Mouse (Mus musculus): ENCODE data around the gene Psme4. TPM values are rescaled to one million over a fixed set of nuclear protein-coding genes. Genes with fewer than 3 reads are reported as not detected.

The Psme4 gene
- polyA plus RNA-seq, 1 experiment from 2014 or later, result 31.5 TPM

- Histone ChIP-seq H3K27me3 (ENCODE audit: low read depth, poor library complexity, severe bottlenecking) (no peaks in the 10 kb centered on the region), H3K4me3 (no peak overlapping the region), H3K9me3 (replicated peaks) (no peaks in the 10 kb centered on the region), H3K36me3 (peaks cover 75% of the 10 kb centered on the region), H3K27ac (no peak overlapping the region), H3K4me1 (no peaks in the 10 kb centered on the region)
- no peak for DNase-seq (ENCODE audit: low spot score)
Measured at GRCm38 (mm10) chr11:30928079-30928478, 156.6 kb downstream of the Psme4 start.

DNA sequence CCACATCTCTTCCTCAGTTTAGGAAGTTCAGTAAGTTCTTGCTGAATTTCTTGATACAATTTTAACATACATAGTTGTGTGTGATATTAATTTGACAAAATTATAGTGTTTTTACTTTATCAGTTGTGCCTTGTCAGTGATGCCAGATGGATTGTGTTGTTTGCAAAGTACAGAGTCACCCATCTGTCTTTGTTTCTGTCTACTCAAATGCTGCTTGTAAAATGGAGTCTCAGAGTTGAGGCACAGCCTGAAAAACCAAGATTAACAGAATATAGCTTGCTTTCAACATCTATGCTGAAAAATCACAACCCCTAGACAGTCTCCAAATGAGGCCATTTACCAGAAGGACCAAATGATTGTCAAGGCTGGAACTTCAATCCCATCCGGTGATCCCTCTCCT, 157.0 kb downstream of the Psme4 start:
- no peaks in the 10 kb centered on the region for H3K9me3 ChIP-seq (replicated peaks)
- no peak overlapping the region for H3K27ac ChIP-seq
- H3K36me3 ChIP-seq, result peaks cover 72% of the 10 kb centered on the region
- no peaks in the 10 kb centered on the region for H3K27me3 ChIP-seq (ENCODE audit: low read depth, poor library complexity, severe bottlenecking)
- 100% methylated on average over 1 of the region's 1 CpGs for whole genome bisulfite sequencing
- H3K4me3 ChIP-seq, result no peak overlapping the region
- no peak for DNase-seq (ENCODE audit: low spot score)
- H3K4me1 ChIP-seq, result no peaks in the 10 kb centered on the region

Other genes with a start within 250 kb of the Psme4 start
- gene Acyp2, start 122.1 kb upstream of the Psme4 start, polyA plus RNA-seq (2016; fragmentation: Nextera tagmentation; extraction: Ambion mirVana), result 3.6 and 4.9 TPM in 2 replicates
- 0.23 and 0.48 TPM in 2 replicates for gene Gpr75, start 113.6 kb downstream of the Psme4 start, polyA plus RNA-seq (2016; fragmentation: Nextera tagmentation; extraction: Ambion mirVana)
- 26.3 and 31.1 TPM in 2 replicates for gene Asb3, start 113.7 kb downstream of the Psme4 start, polyA plus RNA-seq (2016; fragmentation: Nextera tagmentation; extraction: Ambion mirVana)
- 7.0 and 7.3 TPM in 2 replicates for gene Erlec1, start 182.6 kb downstream of the Psme4 start, polyA plus RNA-seq (2016; fragmentation: Nextera tagmentation; extraction: Ambion mirVana)
- 8.9 and 9.2 TPM in 2 replicates for gene Chac2, start 214.6 kb downstream of the Psme4 start, polyA plus RNA-seq (2016; fragmentation: Nextera tagmentation; extraction: Ambion mirVana)

Data from limb, embryonic 10.5 days (tissue).